Mouse (Mus musculus) forebrain, embryonic 14.5 days (tissue): Measurements from ENCODE around the gene Xndc1. TPM values are rescaled to one million over a fixed set of nuclear protein-coding genes. Genes with fewer than 3 reads are reported as not detected.
A peak's percentile ranks its signal among the peaks of the same experiment; 100 is the strongest.

ENCODE experiments used
- ATAC-seq: fragments of 200-750 bp; cut with Nextera tagmentation; 2 replicates; pipeline ENCODE4 v1.8.0; 2017; ENCODE audit warnings: mild to moderate bottlenecking, moderate library complexity
- DNase-seq: peaks from one replicate; pipeline ENCODE4 v3.0.0-alpha.2; 2015; ENCODE audit warnings: low spot score
- H3K27ac ChIP-seq: fragments of 300-500 bp; sonication (generic); 2 replicates; pipeline ENCODE4 v1.5.1; 2014; ENCODE audit warnings: low read depth, mild to moderate bottlenecking, control low read depth, low read length, moderate library complexity
- H3K27me3 ChIP-seq: fragments of 300-500 bp; sonication (generic); replicated peaks from 2 replicates; pipeline ENCODE4 v1.6.1; 2014; ENCODE audit warnings: low read length, control low read depth, mixed read lengths; ENCODE audit not compliant: control insufficient read depth, insufficient read depth
- H3K36me3 ChIP-seq: fragments of 300-500 bp; sonication (generic); 2 replicates; pipeline ENCODE4 v1.6.1; 2014; ENCODE audit warnings: low read length, control low read depth; ENCODE audit not compliant: control insufficient read depth, insufficient read depth
- H3K4me1 ChIP-seq: fragments of 300-500 bp; sonication (generic); 2 replicates; pipeline ENCODE4 v1.6.1; 2014; ENCODE audit warnings: antibody characterized with exemption, low read length, control low read depth; ENCODE audit not compliant: control insufficient read depth, insufficient read depth
- H3K4me2 ChIP-seq: fragments of 300-500 bp; sonication (generic); 2 replicates; pipeline ENCODE4 v1.6.1; 2014; ENCODE audit warnings: mild to moderate bottlenecking, control low read depth, low read length
- H3K4me3 ChIP-seq: fragments of 300-500 bp; sonication (generic); 2 replicates; pipeline ENCODE4 v1.5.1; 2014; ENCODE audit warnings: low read depth, low read length, control low read depth
- H3K9ac ChIP-seq: fragments of 300-500 bp; sonication (generic); 2 replicates; pipeline ENCODE4 v1.6.1; 2014; ENCODE audit warnings: mild to moderate bottlenecking, low read length, control low read depth, moderate library complexity
- H3K9me3 ChIP-seq: fragments of 300-500 bp; sonication (generic); replicated peaks from 2 replicates; pipeline ENCODE4 v1.6.1; 2016; ENCODE audit warnings: low read length, control low read depth, mixed read lengths; ENCODE audit not compliant: control insufficient read depth
- WGBS: fragments of 180-500 bp; shearing (Covaris S2); extraction: QIAGEN DNeasy Blood & Tissue Kit; methylation state at CpG from one replicate; pipeline ENCODE4 v1.1.7; 2014; 5-methylcytosine and 5-hydroxymethylcytosine counted together
- polyA plus RNA-seq: library from polyadenylated mRNA; unstranded; fragments of >200 nt; fragmentation: Nextera tagmentation; extraction: Ambion mirVana; gene quantifications from 2 replicates; pipeline ENCODE4 v1.2.1, GENCODE M21; 2014

The Xndc1 gene
- polyA plus RNA-seq, 1 experiment from 2014 or later = 19.0 TPM

- ATAC-seq (peak; percentile 19), DNase-seq (peak; percentile 17)
- Histone ChIP-seq H3K4me1 (peaks cover 17% of the 10 kb centered on the region), H3K4me2 (peak overlapping the region; percentile 79), H3K9me3 (no peaks in the 10 kb centered on the region), H3K27ac (peak overlapping the region; percentile 73), H3K9ac (peak overlapping the region; percentile 74), H3K4me3 (peak overlapping the region; percentile 68), H3K36me3 (0 out of 2 replicates have a peak, but pooled peaks cover 6% of the 10 kb centered on the region), H3K27me3 (no peaks in the 10 kb centered on the region)
- 0% methylated on average over 9 of the region's 9 CpGs for WGBS
These were observed 661 bp upstream of the Xndc1 start for GRCm38 (mm10) chr7:102064655-102065045.

GRCm38 (mm10) chr7:102066363-102066762 is 1.1 kb downstream of the Xndc1 start:
- no peak for DNase-seq
- H3K4me3 ChIP-seq = peak overlapping the region; percentile 68
- peaks cover 7% of the 10 kb centered on the region for H3K36me3 ChIP-seq
- H3K4me1 ChIP-seq = peaks cover 17% of the 10 kb centered on the region
- H3K27me3 ChIP-seq = no peaks in the 10 kb centered on the region
- H3K27ac ChIP-seq = no peak overlapping the region
- WGBS = 78% methylated on average over 6 of the region's 6 CpGs
- no peak for ATAC-seq
- peak overlapping the region; percentile 79 for H3K4me2 ChIP-seq
- peak overlapping the region; percentile 74 for H3K9ac ChIP-seq
- no peaks in the 10 kb centered on the region for H3K9me3 ChIP-seq

DNA sequence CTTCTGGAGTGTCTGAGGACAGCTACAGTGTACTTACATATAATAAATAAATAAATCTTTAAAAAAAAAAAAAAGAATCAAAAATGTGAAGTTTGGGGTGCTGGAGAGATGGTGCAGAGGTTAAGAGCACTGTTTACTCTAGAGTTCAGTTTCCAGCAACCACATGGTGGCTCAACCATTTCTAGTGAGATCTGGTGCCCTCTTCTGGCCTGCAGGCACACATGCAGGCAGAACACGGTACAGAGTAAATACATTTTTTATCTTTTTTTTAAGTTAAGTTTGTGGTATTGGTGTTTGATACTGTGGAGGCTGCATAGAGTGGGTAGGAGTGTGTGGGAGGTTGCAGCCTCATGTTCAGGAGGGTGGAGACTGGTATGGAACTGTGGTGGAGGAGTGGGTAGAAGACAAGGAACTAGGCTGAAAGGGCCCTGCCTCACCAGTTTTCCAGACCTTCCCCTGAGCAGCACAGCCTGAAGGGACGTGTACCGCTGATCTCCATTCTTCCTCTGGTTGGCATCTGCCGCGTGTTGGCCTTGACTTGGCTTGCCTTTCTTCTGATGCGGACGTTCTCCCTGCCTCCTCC is 11.5 kb downstream of the Xndc1 start:
- Histone ChIP-seq H3K4me2 (no peak overlapping the region), H3K9me3 (no peaks in the 10 kb centered on the region), H3K27me3 (no peaks in the 10 kb centered on the region), H3K27ac (no peak overlapping the region), H3K4me1 (no peaks in the 10 kb centered on the region), H3K36me3 (peaks cover 85% of the 10 kb centered on the region), H3K4me3 (no peak overlapping the region), H3K9ac (no peak overlapping the region)
- 80% methylated on average over 7 of the region's 7 CpGs for WGBS
- ATAC-seq = no peak
- DNase-seq = peak; percentile 27

DNA sequence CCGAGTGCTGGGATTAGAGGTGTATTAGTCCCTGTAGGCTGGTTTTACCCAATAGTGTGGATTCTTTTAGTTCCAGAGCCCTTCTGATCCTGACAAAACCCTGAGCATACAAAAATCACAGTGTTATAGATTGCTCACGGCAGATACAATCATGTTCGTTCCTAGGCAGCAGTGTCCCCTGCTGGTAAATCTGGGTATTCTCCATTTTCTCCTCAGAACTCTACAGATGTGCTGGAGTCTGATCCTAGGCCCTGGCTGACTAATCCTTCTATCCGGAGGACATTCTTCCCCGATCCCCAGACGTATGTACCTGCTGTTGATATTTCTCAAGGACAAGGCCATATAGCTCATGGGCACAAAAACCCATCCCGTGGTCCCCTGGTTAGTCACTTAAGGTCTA is 13.2 kb downstream of the Xndc1 start:
- H3K9ac ChIP-seq = no peak overlapping the region
- H3K27ac ChIP-seq = no peak overlapping the region
- no peak overlapping the region for H3K4me2 ChIP-seq
- H3K9me3 ChIP-seq = no peaks in the 10 kb centered on the region
- H3K4me3 ChIP-seq = no peak overlapping the region
- no peaks in the 10 kb centered on the region for H3K27me3 ChIP-seq
- peak; percentile 32; the same call in 1 of the 2 replicates for ATAC-seq
- WGBS = 79% methylated on average over 7 of the region's 7 CpGs
- peaks cover 88% of the 10 kb centered on the region for H3K36me3 ChIP-seq
- DNase-seq = peak; percentile 43
- H3K4me1 ChIP-seq = no peaks in the 10 kb centered on the region

GRCm38 (mm10) chr7:102080311-102080710 is 15.0 kb downstream of the Xndc1 start:
- Histone ChIP-seq H3K27ac (no peak overlapping the region), H3K4me2 (no peak overlapping the region), H3K36me3 (peaks cover 83% of the 10 kb centered on the region), H3K9me3 (no peaks in the 10 kb centered on the region), H3K4me3 (no peak overlapping the region), H3K4me1 (no peaks in the 10 kb centered on the region), H3K27me3 (no peaks in the 10 kb centered on the region), H3K9ac (no peak overlapping the region)
- ATAC-seq = no peak
- DNase-seq = no peak
- 92% methylated on average over 8 of the region's 8 CpGs for WGBS

GRCm38 (mm10) chr7:102081784-102082183 is 16.5 kb downstream of the Xndc1 start:
- H3K9ac ChIP-seq = no peak overlapping the region
- no peaks in the 10 kb centered on the region for H3K4me1 ChIP-seq
- no peaks in the 10 kb centered on the region for H3K27me3 ChIP-seq
- H3K36me3 ChIP-seq = peaks cover 78% of the 10 kb centered on the region
- WGBS = 98% methylated on average over 5 of the region's 5 CpGs
- DNase-seq = no peak
- H3K4me3 ChIP-seq = no peak overlapping the region
- no peak for ATAC-seq
- H3K9me3 ChIP-seq = no peaks in the 10 kb centered on the region
- H3K4me2 ChIP-seq = no peak overlapping the region
- H3K27ac ChIP-seq = no peak overlapping the region

DNA sequence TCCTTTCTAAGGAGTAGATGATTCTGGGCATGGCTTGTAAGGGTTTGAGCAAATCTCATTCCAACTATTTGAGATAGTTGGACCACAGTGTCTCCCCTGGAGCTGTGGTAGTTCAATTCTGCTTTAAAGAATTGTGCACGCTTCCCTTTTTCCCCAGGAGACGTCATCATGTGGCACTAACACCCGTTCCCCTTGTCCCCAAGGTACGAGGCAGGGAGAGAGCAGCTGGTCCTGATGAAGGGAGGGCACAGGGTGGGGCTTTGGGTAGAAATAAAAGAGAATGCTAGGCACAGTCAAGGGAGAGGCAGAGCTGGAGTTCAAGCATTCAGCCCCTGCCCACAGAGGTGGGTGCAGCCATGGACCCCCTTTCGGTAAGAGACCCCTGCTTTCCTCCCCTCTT is 17.5 kb downstream of the Xndc1 start, which contains the start of gene Trpc2:
Gene Trpc2, plus strand, starts transcription at position 301 of the 400 bp plus-strand sequence.
- DNase-seq (no peak), ATAC-seq (no peak)
- H3K27me3 ChIP-seq = no peaks in the 10 kb centered on the region
- H3K36me3 ChIP-seq = peaks cover 68% of the 10 kb centered on the region
- no peak within 1 kb of the TSS for H3K9ac ChIP-seq
- H3K4me2 ChIP-seq = no peak within 1 kb of the TSS
- WGBS = 91% methylated on average over 5 of the region's 5 CpGs
- no peak within 1 kb of the TSS for H3K27ac ChIP-seq
- H3K4me3 ChIP-seq = no peak within 1 kb of the TSS
- no peaks in the 10 kb centered on the region for H3K4me1 ChIP-seq
- H3K9me3 ChIP-seq = no peaks in the 10 kb centered on the region

DNA sequence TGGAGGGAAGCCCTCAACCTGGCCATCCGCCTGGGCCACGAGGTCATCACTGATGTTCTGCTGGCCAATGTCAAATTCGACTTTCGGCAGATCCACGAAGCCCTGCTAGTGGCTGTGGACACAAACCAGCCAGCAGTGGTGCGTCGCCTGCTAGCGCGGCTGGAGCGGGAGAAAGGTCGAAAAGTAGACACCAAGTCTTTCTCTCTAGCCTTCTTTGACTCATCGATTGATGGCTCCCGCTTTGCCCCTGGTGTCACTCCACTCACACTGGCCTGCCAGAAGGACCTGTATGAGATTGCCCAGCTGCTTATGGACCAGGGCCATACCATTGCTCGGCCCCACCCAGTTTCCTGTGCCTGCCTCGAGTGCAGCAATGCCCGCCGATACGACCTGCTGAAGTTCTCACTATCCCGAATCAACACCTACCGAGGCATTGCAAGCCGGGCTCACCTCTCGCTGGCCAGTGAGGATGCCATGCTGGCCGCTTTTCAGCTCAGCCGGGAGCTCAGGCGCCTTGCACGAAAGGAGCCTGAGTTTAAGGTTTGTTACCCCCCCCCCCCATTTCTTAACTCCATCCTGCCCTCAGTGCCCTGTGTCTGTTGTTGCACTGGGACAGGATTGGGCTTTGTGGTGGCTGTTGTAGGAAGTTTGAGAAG is 18.9 kb downstream of the Xndc1 start:
- Histone ChIP-seq H3K4me2 (no peak overlapping the region), H3K27ac (no peak overlapping the region), H3K27me3 (no peaks in the 10 kb centered on the region), H3K4me1 (no peaks in the 10 kb centered on the region), H3K36me3 (peaks cover 64% of the 10 kb centered on the region), H3K4me3 (no peak overlapping the region), H3K9ac (no peak overlapping the region), H3K9me3 (no peaks in the 10 kb centered on the region)
- WGBS = 91% methylated on average over 26 of the region's 26 CpGs
- ATAC-seq = no peak
- DNase-seq = no peak

GRCm38 (mm10) chr7:102087336-102087735 is 22.0 kb downstream of the Xndc1 start:
- no peak overlapping the region for H3K9ac ChIP-seq
- no peaks in the 10 kb centered on the region for H3K27me3 ChIP-seq
- H3K27ac ChIP-seq = no peak overlapping the region
- peaks cover 39% of the 10 kb centered on the region for H3K36me3 ChIP-seq
- DNase-seq (no peak), ATAC-seq (no peak)
- no peaks in the 10 kb centered on the region for H3K4me1 ChIP-seq
- H3K4me2 ChIP-seq = no peak overlapping the region
- 92% methylated on average over 4 of the region's 4 CpGs for whole genome bisulfite sequencing
- H3K9me3 ChIP-seq = no peaks in the 10 kb centered on the region
- H3K4me3 ChIP-seq = no peak overlapping the region
